Mouse (Mus musculus): Measurements from ENCODE around the gene Capns2. TPM values are rescaled to one million over a fixed set of nuclear protein-coding genes. Genes with fewer than 3 reads are reported as not detected.

Gene Capns2
- polyA plus RNA-seq, 1 experiment from 2014 or later: 0.21 TPM

DNA sequence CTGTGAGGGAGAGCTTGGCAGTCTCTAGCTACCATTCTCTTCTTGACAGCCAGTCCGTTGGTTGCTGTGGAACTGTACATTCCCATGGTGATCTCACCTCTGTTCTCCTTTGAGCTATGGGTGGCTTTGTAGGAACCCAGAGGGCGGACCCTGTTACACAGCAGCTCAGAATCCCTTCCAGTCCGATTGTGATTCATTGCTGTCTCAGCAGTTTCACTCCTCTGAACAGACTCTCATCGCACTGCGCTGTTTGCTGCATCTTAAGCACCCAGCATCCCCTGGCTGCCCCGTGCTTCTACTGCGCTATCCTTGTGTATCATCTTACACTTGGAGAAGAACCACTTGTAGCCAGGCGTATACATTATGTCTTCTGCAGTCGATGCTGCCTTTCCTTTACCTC, 1.6 kb upstream of the Capns2 start:
- 65% methylated on average over 9 of the region's 9 CpGs for WGBS
- no peak for ATAC-seq (ENCODE audit: low FRiP score, low TSS enrichment)

DNA sequence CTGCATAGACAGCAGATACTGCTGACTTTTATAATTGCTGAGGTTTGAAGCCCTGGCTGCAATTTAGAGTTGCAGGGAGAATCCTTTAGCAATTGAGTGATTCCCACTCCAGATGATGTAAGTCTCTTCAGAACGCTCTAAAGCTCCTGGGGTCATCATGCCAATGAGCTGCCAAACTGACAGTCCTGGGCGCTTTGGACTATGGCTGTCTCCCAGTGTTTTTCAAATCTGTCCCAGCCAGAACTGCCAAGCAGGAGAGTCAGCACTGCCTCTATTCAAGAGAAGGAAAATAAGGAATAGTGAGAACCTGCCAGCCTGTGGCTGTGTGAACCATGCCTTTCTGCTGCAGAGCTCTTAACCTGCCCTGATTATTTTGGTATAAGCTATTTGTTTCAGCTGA, 1.8 kb downstream of the Capns2 start:
- 80% methylated on average over 2 of the region's 2 CpGs for WGBS
- Histone ChIP-seq H3K4me3 (ENCODE audit: low read length) (no peak overlapping the region), H3K9ac (replicated peaks; ENCODE audit: low read length) (no peak overlapping the region), H3K27ac (ENCODE audit: low read length) (no peak overlapping the region), H3K9me3 (ENCODE audit: low read length) (no peaks in the 10 kb centered on the region), H3K4me2 (replicated peaks; ENCODE audit: low read depth, low read length) (no peak overlapping the region), H3K36me3 (ENCODE audit: insufficient read depth, low read length) (no peaks in the 10 kb centered on the region), H3K4me1 (ENCODE audit: insufficient read depth, low read length) (no peaks in the 10 kb centered on the region), H3K27me3 (ENCODE audit: insufficient read depth, low read length) (no peaks in the 10 kb centered on the region)
- ATAC-seq (ENCODE audit: low FRiP score, low TSS enrichment): no peak

More for the DNA sequence above, 1.6 kb upstream of the Capns2 start:
- Histone ChIP-seq H3K27me3 (ENCODE audit: insufficient read depth, low read length) (no peaks in the 10 kb centered on the region), H3K9ac (replicated peaks; ENCODE audit: low read length) (no peak overlapping the region), H3K4me1 (ENCODE audit: insufficient read depth, low read length) (no peaks in the 10 kb centered on the region), H3K9me3 (ENCODE audit: low read length) (no peaks in the 10 kb centered on the region), H3K4me2 (replicated peaks; ENCODE audit: low read depth, low read length) (no peak overlapping the region), H3K27ac (ENCODE audit: low read length) (no peak overlapping the region), H3K4me3 (ENCODE audit: low read length) (no peak overlapping the region), H3K36me3 (ENCODE audit: insufficient read depth, low read length) (no peaks in the 10 kb centered on the region)

DNA sequence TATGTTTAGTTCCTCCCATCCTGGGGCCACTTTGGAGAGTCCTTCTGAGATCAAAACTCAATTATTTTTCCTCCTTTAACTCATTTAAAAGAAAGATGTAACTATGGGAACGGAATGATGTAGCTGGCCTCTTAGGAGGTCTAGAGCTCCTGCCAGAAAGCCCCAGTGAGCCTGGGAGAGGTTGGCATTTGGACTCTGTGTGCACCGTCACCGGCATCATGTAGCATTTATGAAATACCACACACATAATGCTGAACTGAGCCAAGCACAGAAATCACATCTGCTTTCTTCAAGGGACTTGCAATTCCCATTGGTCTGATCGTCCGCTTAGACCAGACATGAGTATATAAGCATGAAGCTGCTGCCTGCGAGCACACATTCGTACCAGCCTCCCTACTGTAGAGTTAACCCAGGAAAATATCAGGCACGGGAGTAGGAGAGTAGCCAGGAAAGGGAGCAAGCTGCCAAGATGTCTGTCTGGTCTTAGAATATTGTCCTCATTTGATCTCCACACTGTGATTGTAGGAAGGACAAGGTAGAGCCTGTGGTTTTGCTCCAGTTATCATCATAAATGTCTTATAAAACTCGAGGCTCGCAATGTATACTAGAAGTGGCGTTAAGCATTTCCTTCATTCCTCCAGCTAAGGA, 2.4 kb downstream of the Capns2 start:
- no peaks in the 10 kb centered on the region for H3K9me3 ChIP-seq (ENCODE audit: low read length)
- 90% methylated on average over 11 of the region's 11 CpGs for WGBS
- H3K4me3 ChIP-seq (ENCODE audit: low read length): no peak overlapping the region
- no peak overlapping the region for H3K27ac ChIP-seq (ENCODE audit: low read length)
- H3K36me3 ChIP-seq (ENCODE audit: insufficient read depth, low read length): no peaks in the 10 kb centered on the region
- H3K4me1 ChIP-seq (ENCODE audit: insufficient read depth, low read length): no peaks in the 10 kb centered on the region
- no peak overlapping the region for H3K9ac ChIP-seq (replicated peaks; ENCODE audit: low read length)
- no peak for ATAC-seq (ENCODE audit: low FRiP score, low TSS enrichment)
- H3K4me2 ChIP-seq (replicated peaks; ENCODE audit: low read depth, low read length): no peak overlapping the region
- no peaks in the 10 kb centered on the region for H3K27me3 ChIP-seq (ENCODE audit: insufficient read depth, low read length)

DNA sequence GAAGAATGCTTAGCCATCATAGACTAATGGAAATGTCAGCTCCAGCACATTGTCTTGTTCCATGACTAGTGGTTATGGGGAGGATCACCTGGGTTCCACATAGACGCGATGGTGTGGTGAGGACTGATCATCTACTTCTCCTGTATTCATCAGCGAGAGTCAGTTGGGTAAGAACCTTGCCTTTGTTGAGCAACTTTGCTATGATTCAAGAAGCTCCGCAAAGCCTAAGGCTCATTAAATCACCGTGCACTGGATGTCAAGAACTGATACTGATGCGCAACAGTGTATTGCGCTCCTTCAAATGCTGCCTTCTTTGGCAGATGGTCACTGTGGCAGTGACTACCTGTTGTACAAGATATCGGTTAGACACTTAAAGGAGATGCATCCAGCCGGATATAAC, 5.3 kb downstream of the Capns2 start:
- no peak for ATAC-seq (ENCODE audit: low FRiP score, low TSS enrichment)
- no peaks in the 10 kb centered on the region for H3K36me3 ChIP-seq (ENCODE audit: insufficient read depth, low read length)
- no peaks in the 10 kb centered on the region for H3K4me1 ChIP-seq (ENCODE audit: insufficient read depth, low read length)
- no peak overlapping the region for H3K9ac ChIP-seq (replicated peaks; ENCODE audit: low read length)
- H3K4me2 ChIP-seq (replicated peaks; ENCODE audit: low read depth, low read length): no peak overlapping the region
- H3K4me3 ChIP-seq (ENCODE audit: low read length): no peak overlapping the region
- no peak overlapping the region for H3K27ac ChIP-seq (ENCODE audit: low read length)
- 95% methylated on average over 9 of the region's 9 CpGs for WGBS
- no peaks in the 10 kb centered on the region for H3K9me3 ChIP-seq (ENCODE audit: low read length)
- no peaks in the 10 kb centered on the region for H3K27me3 ChIP-seq (ENCODE audit: insufficient read depth, low read length)

DNA sequence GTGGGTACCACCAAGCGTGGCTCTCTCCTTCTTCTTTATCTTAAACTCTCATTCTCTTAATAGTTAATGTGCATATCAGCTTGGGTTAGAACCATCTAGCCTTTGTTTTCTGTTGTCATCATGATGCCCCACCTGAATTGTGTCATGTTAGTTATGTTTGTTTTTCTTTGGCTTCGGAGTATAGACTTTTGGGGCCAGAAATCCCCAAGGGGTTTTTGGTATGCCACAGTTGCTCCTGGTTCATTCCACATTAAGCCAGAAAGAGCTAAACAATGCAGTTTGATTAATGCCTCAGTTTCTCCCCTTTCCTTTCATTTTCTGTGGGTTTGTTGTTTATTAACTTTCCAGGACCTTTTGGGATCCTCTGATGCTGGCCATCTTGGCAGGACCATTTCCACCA, 7.2 kb downstream of the Capns2 start:
- Histone ChIP-seq H3K9me3 (ENCODE audit: low read length) (no peaks in the 10 kb centered on the region), H3K27me3 (ENCODE audit: insufficient read depth, low read length) (no peaks in the 10 kb centered on the region), H3K27ac (ENCODE audit: low read length) (no peak overlapping the region), H3K9ac (replicated peaks; ENCODE audit: low read length) (no peak overlapping the region), H3K4me3 (ENCODE audit: low read length) (no peak overlapping the region), H3K36me3 (ENCODE audit: insufficient read depth, low read length) (no peaks in the 10 kb centered on the region), H3K4me2 (replicated peaks; ENCODE audit: low read depth, low read length) (no peak overlapping the region), H3K4me1 (ENCODE audit: insufficient read depth, low read length) (no peaks in the 10 kb centered on the region)
- 77% methylated on average over 2 of the region's 2 CpGs for WGBS
- ATAC-seq (ENCODE audit: low FRiP score, low TSS enrichment): no peak

DNA sequence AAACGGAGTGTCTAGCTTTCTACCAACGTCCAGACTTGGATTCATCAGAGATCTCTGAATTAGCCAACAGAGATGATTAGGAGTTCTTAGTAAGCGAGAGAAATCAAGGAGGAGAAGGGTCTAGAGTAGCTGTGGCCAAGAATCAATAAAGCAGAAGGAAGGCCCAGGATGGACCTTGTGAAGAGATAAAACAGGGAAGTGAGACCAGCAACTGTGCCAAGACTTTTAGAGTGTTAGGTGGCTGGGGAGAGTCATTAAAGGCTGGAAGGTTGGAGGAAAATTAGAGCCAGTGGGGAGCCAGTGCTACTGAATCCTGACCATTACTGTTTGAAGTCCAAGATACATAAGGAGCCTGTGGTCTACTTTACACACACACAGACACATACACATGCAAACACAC, 10.3 kb downstream of the Capns2 start:
- ATAC-seq (ENCODE audit: low FRiP score, low TSS enrichment): no peak
- no peaks in the 10 kb centered on the region for H3K27me3 ChIP-seq (ENCODE audit: insufficient read depth, low read length)
- H3K27ac ChIP-seq (ENCODE audit: low read length): no peak overlapping the region
- no peak overlapping the region for H3K4me2 ChIP-seq (replicated peaks; ENCODE audit: low read depth, low read length)
- H3K36me3 ChIP-seq (ENCODE audit: insufficient read depth, low read length): no peaks in the 10 kb centered on the region
- no peak overlapping the region for H3K9ac ChIP-seq (replicated peaks; ENCODE audit: low read length)
- no peak overlapping the region for H3K4me3 ChIP-seq (ENCODE audit: low read length)
- H3K9me3 ChIP-seq (ENCODE audit: low read length): no peaks in the 10 kb centered on the region
- WGBS: 86% methylated on average over 3 of the region's 3 CpGs
- H3K4me1 ChIP-seq (ENCODE audit: insufficient read depth, low read length): no peaks in the 10 kb centered on the region

DNA sequence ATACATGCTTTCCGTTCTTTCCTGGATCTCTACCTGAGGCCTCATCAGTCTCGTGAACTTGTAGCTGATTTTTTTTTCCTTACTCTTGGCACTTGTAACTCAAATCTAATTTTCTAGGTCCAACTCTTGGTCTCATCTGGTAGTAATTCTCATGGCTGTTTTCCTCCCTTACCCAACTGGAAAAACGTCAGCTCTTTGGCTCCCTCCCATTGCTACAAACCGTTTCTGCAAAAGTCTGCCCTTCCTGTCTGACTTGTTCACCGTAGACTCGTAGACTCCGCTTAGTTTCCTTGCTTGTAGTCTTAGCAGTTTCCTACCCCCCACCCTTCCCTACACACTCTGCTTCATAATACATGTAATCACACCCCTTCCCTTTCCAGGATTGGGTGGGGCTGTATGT, 12.2 kb downstream of the Capns2 start:
- ATAC-seq (ENCODE audit: low FRiP score, low TSS enrichment): no peak
- Histone ChIP-seq H3K4me3 (ENCODE audit: low read length) (no peak overlapping the region), H3K4me2 (replicated peaks; ENCODE audit: low read depth, low read length) (no peak overlapping the region), H3K9ac (replicated peaks; ENCODE audit: low read length) (no peak overlapping the region), H3K9me3 (ENCODE audit: low read length) (no peaks in the 10 kb centered on the region), H3K36me3 (ENCODE audit: insufficient read depth, low read length) (no peaks in the 10 kb centered on the region), H3K4me1 (ENCODE audit: insufficient read depth, low read length) (no peaks in the 10 kb centered on the region), H3K27me3 (ENCODE audit: insufficient read depth, low read length) (no peaks in the 10 kb centered on the region), H3K27ac (ENCODE audit: low read length) (no peak overlapping the region)
- WGBS: 81% methylated on average over 7 of the region's 7 CpGs

DNA sequence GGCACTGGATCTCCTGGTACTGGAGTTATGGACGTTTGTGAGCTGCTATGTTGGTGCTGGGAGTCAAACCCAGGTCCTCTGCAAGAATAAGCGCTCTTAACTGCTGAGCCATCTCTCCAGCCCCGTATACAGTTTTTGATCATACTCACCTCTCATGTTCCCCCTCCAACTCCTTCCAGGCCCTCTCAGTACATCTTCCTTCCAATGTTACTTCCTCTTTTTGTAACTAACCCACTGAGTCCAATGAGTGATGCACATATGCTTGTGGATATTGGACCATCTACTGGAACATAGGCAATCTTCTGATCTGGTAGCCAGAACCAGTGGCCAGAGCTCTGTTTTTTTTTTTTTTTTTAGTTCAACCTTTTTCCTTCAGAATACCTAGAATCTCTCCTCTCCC, 14.9 kb downstream of the Capns2 start:
- no peak overlapping the region for H3K4me2 ChIP-seq (replicated peaks; ENCODE audit: low read depth, low read length)
- H3K9me3 ChIP-seq (ENCODE audit: low read length): no peaks in the 10 kb centered on the region
- no peak overlapping the region for H3K4me3 ChIP-seq (ENCODE audit: low read length)
- H3K27me3 ChIP-seq (ENCODE audit: insufficient read depth, low read length): no peaks in the 10 kb centered on the region
- WGBS: 94% methylated on average over 3 of the region's 3 CpGs
- no peaks in the 10 kb centered on the region for H3K36me3 ChIP-seq (ENCODE audit: insufficient read depth, low read length)
- no peak overlapping the region for H3K9ac ChIP-seq (replicated peaks; ENCODE audit: low read length)
- H3K27ac ChIP-seq (ENCODE audit: low read length): no peak overlapping the region
- H3K4me1 ChIP-seq (ENCODE audit: insufficient read depth, low read length): no peaks in the 10 kb centered on the region
- no peak for ATAC-seq (ENCODE audit: low FRiP score, low TSS enrichment)

DNA sequence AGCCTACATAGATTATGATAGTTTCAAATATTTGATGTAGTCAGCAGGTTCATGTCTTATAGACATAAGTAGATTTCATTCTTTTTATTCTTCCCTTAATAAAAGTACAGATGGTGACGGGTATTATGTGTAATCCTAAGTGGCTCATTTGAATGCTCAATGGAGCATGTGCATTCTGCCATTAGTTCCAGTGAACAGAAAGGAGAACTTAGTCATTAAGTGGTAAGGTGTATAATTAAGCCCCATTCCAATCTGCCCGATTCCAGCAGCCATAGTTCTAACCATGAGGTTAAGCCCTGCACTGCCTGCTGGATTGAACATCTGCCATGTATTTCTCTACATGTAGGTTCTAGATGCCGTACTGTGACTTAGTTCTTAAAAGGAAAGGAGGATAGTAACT, 20.6 kb downstream of the Capns2 start:
- Histone ChIP-seq H3K4me1 (ENCODE audit: insufficient read depth, low read length) (no peaks in the 10 kb centered on the region), H3K4me2 (replicated peaks; ENCODE audit: low read depth, low read length) (no peak overlapping the region), H3K27ac (ENCODE audit: low read length) (no peak overlapping the region), H3K27me3 (ENCODE audit: insufficient read depth, low read length) (no peaks in the 10 kb centered on the region), H3K9me3 (ENCODE audit: low read length) (no peaks in the 10 kb centered on the region), H3K9ac (replicated peaks; ENCODE audit: low read length) (no peak overlapping the region), H3K36me3 (ENCODE audit: insufficient read depth, low read length) (no peaks in the 10 kb centered on the region), H3K4me3 (ENCODE audit: low read length) (no peak overlapping the region)
- no peak for ATAC-seq (ENCODE audit: low FRiP score, low TSS enrichment)
- 79% methylated on average over 3 of the region's 3 CpGs for WGBS

DNA sequence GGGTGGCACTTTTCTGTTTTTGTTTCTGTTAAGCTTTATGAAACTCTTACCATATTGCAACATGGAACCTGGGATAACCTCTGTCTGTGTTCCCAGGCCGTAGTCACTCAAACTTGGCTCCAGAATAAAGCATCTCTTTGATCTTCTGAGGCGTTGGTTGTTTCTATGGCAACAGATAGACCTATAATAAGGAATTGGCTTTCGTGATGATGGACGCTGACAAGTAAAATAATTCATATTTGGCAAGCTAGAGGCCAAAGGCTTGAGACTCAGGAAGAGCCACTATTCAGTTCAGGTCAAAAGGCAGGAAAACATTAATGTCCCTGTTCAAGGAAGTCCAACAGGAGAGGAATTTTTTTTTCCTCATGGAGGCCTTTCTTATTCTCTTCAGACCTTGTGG, 27.8 kb downstream of the Capns2 start:
- Histone ChIP-seq H3K36me3 (ENCODE audit: insufficient read depth, low read length) (no peaks in the 10 kb centered on the region), H3K4me3 (ENCODE audit: low read length) (no peak overlapping the region), H3K9ac (replicated peaks; ENCODE audit: low read length) (no peak overlapping the region), H3K27me3 (ENCODE audit: insufficient read depth, low read length) (no peaks in the 10 kb centered on the region), H3K27ac (ENCODE audit: low read length) (no peak overlapping the region), H3K9me3 (ENCODE audit: low read length) (0 out of 2 replicates have a peak, but pooled peaks cover 5% of the 10 kb centered on the region), H3K4me2 (replicated peaks; ENCODE audit: low read depth, low read length) (no peak overlapping the region), H3K4me1 (ENCODE audit: insufficient read depth, low read length) (no peaks in the 10 kb centered on the region)
- 71% methylated on average over 4 of the region's 4 CpGs for WGBS
- no peak for ATAC-seq (ENCODE audit: low FRiP score, low TSS enrichment)

Measured in kidney, embryonic 16.5 days (tissue).